Mouse (Mus musculus): ENCODE data around the gene Pigz.

Pigz gene

DNA sequence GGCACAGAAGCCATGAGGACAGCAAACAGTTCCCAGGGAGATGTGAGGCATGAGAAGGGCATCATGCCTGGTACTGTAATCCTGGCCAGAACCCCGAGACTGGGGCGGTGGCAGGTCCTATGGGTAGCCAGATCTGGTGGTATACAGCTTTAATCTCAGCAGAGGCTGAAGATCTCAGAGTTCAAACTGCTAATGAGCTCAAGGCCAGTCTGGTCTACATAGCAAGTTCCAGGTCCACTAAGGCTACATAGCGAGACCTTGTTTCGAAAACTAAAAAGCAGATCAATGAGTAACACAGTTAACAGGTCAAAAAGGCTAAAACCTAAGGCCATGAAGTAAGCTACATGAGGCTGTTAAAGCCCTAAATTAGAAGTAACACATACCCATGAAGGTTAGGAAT lies 59.5 kb downstream of the Pigz start:
- DNase-seq (ENCODE audit: inconsistent age in 2 of 2, low spot score in 1 of 2): peak in 1 of 2 experiments; percentile 59

DNA sequence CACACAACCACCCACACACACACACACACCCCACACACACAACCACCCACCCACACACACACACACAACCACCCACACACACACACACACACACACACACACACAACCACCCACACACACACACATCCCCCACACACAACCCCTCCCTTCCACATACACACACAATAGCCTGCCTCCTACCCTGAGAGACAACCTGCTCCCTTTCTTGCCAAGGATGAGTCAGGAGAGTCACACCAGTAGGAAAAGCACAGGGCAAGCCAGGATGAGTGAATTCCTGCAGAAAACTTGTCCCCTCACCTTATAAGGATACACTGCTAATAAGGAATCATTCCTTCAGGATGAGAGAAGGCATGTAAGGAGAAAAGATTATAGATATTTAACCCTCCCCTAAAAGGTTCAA lies 60.3 kb downstream of the Pigz start:
- peak in 1 of 2 experiments; percentile 42 for DNase-seq (ENCODE audit: inconsistent age in 2 of 2, low spot score in 1 of 2)

All from adrenal gland, adult (tissue).